Mouse (Mus musculus): ENCODE measurements around the gene Morc1.

Gene Morc1

GRCm38 (mm10) chr16:48431027-48431426 lies at the start of gene Morc1:
Morc1 (plus strand) TSS chr16:48431237.
- no peak for DNase-seq (ENCODE audit: extremely low spot score, low read depth, low spot score)

DNA sequence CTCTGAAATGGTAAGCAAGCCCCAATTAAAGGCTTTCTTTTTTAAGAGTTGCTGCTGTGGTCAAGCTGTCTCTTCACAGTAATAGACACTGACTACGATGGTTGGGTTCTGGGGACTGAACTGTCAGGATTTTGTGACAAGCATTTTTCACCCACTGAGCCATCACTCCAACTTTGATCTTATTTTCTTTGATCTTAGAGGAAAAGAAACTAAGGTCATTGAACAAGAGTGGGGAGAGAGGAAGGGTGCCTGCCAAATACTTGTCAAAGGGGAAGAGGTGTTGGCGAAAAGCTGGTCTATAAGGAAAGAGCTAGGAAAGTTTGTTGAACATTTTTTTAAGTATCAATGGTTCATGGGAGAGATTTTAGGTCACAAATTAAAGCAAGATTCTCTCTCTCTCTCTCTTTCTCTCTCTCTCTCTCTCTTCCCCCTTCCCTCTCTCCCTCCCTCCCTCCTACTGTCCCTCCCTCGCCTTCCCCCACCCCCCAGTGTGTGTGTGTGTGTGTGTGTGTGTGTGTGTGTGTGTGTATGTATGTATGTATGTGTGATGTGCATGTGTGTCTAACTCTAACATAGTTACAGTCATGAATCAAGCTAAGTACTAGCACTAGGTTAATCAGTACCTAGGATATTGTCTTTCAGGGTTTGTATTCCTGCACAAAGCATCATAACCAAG lies 47.3 kb upstream of the Morc1 start:
- no peak for DNase-seq (ENCODE audit: extremely low spot score, low read depth, low spot score)

- no peak for DNase-seq (ENCODE audit: extremely low spot score, low read depth, low spot score)
Observed at GRCm38 (mm10) chr16:48386982-48387381, 44.1 kb upstream of the Morc1 start.

DNA sequence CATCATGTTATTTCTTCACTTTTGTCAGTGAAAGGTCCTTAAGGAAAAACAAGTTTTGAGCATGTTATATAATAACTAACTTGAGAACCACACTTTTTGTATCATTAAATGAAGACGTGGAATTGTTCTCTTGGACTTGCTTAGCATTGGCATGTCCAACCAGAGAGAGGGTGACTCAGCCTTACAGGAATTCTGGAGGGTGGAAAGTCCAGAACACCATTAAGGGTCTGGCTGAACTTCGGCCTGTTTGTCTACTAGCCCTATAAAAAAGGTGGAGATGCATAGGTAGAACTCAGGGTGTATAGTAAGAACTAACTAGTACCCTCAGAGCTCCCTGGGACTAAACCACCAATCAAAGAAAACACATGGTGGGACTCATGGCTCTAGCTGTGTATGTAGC lies 35.8 kb upstream of the Morc1 start:
- no peak for DNase-seq (ENCODE audit: extremely low spot score, low read depth, low spot score)

GRCm38 (mm10) chr16:48402963-48403362 lies 28.1 kb upstream of the Morc1 start:
- no peak for DNase-seq (ENCODE audit: extremely low spot score, low read depth, low spot score)

DNA sequence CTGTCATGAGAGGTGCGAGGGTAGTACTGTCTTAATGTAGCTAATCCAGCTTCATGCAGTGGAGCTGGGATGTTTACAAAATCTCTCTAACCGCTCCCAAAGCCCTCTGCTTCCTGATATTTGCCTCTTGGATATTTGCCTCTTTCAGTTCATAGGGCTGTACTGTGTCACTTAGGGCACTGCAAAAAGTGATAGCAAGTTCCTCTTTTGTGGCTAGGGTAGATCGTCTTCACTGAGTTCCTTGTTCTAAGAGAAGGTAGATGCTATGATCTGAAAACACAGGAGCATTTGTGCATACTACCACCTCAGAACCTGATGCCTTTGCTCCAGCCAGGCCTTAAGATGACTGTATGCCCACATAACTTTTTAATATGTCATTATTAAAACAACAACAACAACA lies 27.6 kb upstream of the Morc1 start:
- no peak for DNase-seq (ENCODE audit: extremely low spot score, low read depth, low spot score)

GRCm38 (mm10) chr16:48404009-48404408 lies 27.0 kb upstream of the Morc1 start:
- no peak for DNase-seq (ENCODE audit: extremely low spot score, low read depth, low spot score)

GRCm38 (mm10) chr16:48405674-48406403 lies 25.2 kb upstream of the Morc1 start:
- DNase-seq (ENCODE audit: extremely low spot score, low read depth, low spot score) = no peak

- no peak for DNase-seq (ENCODE audit: extremely low spot score, low read depth, low spot score)
Observed at GRCm38 (mm10) chr16:48409580-48409979, 21.5 kb upstream of the Morc1 start.

GRCm38 (mm10) chr16:48410125-48410524 lies 20.9 kb upstream of the Morc1 start:
- no peak for DNase-seq (ENCODE audit: extremely low spot score, low read depth, low spot score)

GRCm38 (mm10) chr16:48412246-48412645 lies 18.8 kb upstream of the Morc1 start, which contains the start of gene Gm5485:
Gm5485 (minus strand) TSS chr16:48412416.
- no peak for DNase-seq (ENCODE audit: extremely low spot score, low read depth, low spot score)

DNA sequence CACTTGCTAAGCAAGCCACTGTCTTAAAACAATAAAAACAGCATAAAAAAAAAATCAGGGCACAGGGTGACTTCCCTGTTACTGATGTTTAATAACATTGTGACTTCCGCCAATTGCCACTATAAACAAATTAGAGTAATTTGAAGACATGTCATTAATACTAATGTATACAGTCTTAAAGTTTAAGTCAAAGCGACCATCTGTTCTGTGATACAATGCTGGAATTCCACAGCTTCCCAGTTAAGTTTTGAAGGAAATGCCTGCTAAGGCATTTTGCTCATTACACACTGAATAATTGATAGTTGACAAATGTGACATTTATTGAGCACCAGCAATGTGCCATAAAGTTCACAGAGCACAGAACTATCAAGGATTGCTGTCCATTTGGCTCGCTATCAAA lies 12.5 kb upstream of the Morc1 start:
- no peak for DNase-seq (ENCODE audit: extremely low spot score, low read depth, low spot score)

GRCm38 (mm10) chr16:48419035-48419434 lies 12.0 kb upstream of the Morc1 start:
- no peak for DNase-seq (ENCODE audit: extremely low spot score, low read depth, low spot score)

GRCm38 (mm10) chr16:48422501-48422900 lies 8.5 kb upstream of the Morc1 start:
- no peak for DNase-seq (ENCODE audit: extremely low spot score, low read depth, low spot score)

- DNase-seq (ENCODE audit: extremely low spot score, low read depth, low spot score) = no peak
Observed at GRCm38 (mm10) chr16:48424069-48424468, 7.0 kb upstream of the Morc1 start.

DNA sequence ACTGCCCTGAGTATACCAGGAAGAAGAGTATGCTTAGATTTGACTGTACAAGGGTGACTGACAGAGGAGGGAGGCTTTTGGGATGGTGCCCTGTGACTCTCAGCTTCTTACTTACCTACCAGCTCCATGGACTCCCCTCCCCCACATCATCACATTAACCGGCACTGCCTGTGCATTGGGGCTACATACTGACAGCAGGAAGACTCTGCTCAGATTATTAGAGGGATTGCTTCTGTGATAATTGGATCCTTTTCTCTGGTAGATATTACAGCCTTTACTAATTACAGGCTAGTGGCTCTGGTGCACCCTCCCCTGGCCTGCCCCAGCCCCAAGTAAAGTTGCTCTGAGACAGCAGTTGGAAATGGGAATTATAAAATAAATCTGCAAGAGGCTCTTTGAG lies 1.6 kb upstream of the Morc1 start:
- no peak for DNase-seq (ENCODE audit: extremely low spot score, low read depth, low spot score)

DNA sequence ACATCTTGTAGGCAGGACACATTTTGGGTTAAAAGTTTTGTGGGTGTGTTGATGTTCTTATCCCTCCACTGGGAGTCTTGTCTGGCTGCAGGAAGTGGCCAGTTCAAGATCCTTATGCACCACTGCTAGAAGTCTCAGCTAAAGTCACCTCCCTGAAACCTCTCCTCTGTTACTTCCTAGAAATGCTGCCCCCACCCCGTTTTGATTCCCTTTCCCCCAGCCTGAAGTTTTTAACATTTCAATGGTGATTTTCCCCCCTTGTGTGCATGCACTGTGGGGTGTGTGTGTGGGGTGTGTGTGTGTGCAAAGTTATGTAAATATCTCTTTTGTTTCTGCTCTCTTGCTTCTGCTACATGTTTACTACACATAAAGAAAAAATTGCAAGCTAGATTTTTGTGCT lies 4.4 kb downstream of the Morc1 start:
- DNase-seq (ENCODE audit: extremely low spot score, low read depth, low spot score) = no peak

GRCm38 (mm10) chr16:48437476-48437875 lies 6.4 kb downstream of the Morc1 start:
- DNase-seq (ENCODE audit: extremely low spot score, low read depth, low spot score) = no peak

DNA sequence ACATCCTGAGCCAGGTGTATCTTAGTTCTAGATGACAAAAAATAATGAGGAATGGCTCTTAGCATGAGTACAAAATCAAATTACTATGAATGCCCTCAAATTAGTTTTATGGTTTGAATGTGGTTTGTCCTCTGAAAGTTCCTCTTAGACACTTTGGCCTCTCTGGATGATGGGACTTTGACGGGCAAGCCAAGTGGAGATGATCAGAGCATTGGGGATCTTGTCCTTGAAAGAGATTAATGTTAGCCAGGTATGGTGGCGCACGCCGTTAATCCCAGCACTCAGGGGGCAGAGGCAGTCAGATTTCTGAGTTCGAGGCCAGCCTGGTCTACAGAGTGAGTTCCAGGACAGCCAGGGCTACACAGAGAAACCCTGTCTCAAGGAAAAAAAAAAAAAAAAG lies 13.6 kb downstream of the Morc1 start:
- no peak for DNase-seq (ENCODE audit: extremely low spot score, low read depth, low spot score)

GRCm38 (mm10) chr16:48446161-48446925 lies 15.3 kb downstream of the Morc1 start:
- no peak for DNase-seq (ENCODE audit: extremely low spot score, low read depth, low spot score)

DNA sequence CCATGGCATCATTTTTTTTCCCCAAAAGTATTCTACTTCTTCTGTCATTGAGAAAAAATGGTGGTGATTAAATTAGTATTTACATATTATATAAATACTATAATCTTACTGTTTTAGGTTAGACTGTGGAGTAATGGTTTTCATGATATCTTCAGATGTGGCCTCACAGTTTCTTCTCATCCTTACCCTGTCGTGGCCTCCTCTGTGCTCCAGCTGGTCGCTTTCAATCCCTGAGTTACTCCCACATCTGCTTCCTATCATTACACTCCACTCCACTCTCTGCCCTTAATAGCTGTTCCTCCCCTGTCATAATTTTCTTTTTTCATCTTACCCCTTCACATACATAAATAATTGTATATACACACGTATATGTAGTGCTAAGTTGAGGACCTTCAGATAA lies 22.2 kb downstream of the Morc1 start:
- DNase-seq (ENCODE audit: extremely low spot score, low read depth, low spot score) = no peak

GRCm38 (mm10) chr16:48473396-48473795 lies 42.4 kb downstream of the Morc1 start:
- DNase-seq (ENCODE audit: extremely low spot score, low read depth, low spot score) = no peak
